Mouse (Mus musculus) megakaryocyte, embryonic 14.5 days (primary cell): Measurements from ENCODE around the gene Tmem132c.

Source experiments
- FLI1 ChIP-seq: IDR thresholded peaks from 2 replicates; pipeline ENCODE4 v1.6.1; 2012; ENCODE audit warnings: low read length, inconsistent platforms, mixed read lengths
- GATA1 ChIP-seq: IDR thresholded peaks from 3 replicates; pipeline ENCODE4 v1.6.1; 2012; ENCODE audit warnings: mixed read lengths, low read length, inconsistent platforms, borderline replicate concordance

DNA sequence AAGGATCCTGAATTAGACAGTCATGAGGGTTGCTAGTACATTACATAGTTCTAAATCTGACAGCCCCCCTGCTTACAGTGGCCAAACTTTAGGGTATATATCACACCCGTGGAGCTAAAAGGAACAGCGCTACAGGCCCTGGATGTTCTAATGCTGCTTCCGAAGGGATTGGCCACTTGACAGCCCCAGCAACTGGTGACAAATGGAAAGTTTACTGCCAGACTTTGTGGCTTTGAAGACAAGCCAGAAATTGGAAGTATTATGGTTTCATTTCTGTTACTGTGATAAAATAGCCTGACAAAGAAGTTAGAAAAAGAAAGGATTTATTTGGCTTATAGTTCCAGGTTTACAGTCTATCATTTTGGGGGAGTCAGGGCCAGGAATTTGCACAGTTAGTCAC lies 126.6 kb downstream of the Tmem132c start:
- TF ChIP-seq GATA1 (no peak), FLI1 (no peak)
